Mouse (Mus musculus) urinary bladder, adult 2 months (tissue): Measurements from ENCODE around the gene Snx11. TPM values are rescaled to one million over a fixed set of nuclear protein-coding genes. Genes with fewer than 3 reads are reported as not detected.
"Not testable (repeated sequence)": the region's sequence is repeated elsewhere in the genome, so short reads cannot be mapped to it uniquely, and the experiment has no call there.

Experiments used
- DNase-seq: peaks from one replicate; pipeline ENCODE4 v3.0.0; 2022; ENCODE audit warnings: low spot score
- polyA plus RNA-seq: library from polyadenylated mRNA; depleted of rRNA; stranded (reverse); fragments of >200 nt; gene quantifications from 2 replicates; pipeline ENCODE4 v1.2.3, GENCODE M21; 2012

Gene Snx11
- polyA plus RNA-seq, 1 experiment = 30.0 TPM

DNA sequence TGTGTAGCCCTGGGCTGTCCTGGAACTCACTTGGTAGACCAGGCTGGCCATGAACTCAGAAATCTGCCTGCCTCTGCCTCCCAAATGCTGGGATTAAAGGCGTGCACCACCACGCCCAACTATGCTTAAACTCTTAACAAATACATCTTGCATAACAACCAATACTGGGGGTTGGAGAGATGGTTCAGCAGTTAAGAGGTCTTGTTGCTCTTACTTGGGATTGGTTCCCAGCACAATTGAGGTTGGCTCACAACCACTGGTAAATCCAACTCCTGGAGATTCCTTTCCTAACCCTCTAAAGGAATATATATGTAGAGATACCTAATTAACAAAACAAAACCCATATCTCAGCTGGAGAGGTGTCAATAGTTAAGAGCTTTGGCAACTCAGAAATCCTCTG, 18.7 kb upstream of the Snx11 start:
- DNase-seq = no peak

DNA sequence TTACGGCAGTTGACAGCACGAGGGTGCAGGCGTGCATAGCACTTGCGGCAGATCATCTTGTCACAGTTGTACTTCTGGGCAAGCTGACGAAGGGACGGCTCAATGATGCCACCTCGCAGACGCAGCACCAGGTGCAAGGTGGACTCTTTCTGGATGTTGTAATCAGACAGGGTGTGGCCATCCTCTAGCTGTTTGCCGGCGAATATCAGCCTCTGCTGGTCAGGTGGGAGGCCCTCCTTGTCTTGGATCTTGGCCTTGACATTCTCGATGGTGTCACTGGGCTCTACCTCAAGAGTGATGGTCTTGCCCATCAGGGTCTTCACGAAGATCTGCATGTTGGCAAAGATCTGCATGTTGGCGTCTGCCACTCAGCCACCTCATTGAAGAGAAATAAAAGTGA, 18.1 kb upstream of the Snx11 start:
- DNase-seq = no peak

DNA sequence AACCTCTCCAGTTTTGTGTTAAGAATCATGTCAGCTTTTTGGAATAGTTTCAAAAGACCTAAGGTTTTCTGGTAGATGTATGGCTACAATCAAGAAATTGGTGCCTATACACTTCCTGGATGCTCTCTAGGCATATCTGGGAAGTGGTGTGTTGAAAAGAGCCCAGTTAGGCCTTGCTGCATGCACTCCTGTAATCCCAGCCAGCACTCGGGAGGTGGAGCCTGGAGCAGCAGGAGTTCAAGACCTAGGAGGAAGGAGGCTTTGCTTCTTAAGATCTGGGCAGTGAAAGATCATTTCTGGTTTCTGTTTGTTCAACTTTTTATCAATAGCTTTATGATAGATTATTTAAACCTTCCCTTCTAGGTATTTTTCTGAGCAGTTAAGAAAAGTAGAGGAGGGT, 13.3 kb upstream of the Snx11 start:
- DNase-seq = no peak

DNA sequence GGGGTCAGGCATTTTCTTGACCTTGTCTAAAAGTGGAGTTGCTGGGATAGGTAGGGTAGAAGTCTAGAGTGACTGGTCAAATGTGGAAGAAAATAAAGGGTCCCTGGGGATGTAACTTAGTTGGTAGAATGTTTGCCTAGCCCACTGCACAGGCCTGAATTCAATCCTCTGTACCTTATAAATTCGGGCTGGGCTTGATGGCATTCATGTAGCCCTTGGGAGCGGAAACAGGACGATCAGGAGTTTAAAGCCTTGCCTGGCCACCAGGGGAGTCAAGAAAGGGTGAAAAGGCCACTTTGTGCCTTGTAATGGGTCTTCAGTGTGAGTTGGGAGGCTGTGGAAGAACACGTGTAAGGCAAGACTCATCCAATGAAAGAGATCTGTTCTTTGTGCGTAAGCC, 12.6 kb upstream of the Snx11 start:
- DNase-seq = no peak

DNA sequence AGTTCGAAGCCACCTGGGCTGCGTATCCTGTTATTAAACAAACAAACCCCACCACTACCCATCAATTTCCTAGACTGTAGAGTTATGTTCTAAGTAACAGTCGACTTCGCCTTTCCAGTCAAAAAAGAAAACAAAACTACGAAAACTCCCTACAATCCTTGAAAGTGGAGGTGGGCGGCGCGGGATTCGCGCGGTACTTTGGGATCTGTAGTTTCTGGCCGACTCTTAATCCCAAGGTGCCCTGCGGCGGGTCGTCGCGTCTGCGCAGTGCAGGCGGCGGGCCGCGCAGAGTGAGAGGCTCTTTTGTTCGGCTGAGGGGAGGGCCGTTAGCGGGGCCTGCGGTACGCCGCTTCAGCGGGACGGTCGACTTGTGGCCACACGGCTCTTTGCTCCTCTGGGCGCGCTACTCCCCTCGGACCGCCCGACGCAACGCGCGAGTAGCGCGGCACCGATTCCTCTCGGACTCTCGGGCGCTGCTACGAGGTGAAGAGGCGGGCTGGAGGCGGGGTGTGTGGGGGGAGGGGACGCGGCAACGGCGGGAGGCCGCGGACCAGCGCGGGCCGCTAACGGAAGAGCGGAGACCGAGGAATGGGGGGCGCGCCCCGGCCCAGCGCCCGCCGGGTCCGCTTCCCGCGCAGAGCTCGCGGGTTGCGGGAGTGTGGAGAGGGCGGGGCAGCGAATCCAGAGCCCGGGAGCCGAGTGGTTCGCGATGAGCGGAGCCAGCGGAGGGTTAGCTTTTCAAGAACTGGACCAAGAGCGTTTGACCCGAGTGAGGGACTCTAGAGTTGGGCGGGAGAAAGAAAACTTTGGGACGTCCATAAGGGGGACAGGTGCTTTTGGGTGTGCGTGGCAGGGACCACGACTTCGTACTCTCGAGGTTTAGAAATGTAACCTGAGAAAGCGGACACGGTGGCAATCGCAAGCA, 11.8 kb upstream of the Snx11 start, which contains the start of gene Cbx1:
TSS of gene Cbx1 (plus strand) at position 257 of the 925 bp plus-strand sequence.
- peak; percentile 85 for DNase-seq

DNA sequence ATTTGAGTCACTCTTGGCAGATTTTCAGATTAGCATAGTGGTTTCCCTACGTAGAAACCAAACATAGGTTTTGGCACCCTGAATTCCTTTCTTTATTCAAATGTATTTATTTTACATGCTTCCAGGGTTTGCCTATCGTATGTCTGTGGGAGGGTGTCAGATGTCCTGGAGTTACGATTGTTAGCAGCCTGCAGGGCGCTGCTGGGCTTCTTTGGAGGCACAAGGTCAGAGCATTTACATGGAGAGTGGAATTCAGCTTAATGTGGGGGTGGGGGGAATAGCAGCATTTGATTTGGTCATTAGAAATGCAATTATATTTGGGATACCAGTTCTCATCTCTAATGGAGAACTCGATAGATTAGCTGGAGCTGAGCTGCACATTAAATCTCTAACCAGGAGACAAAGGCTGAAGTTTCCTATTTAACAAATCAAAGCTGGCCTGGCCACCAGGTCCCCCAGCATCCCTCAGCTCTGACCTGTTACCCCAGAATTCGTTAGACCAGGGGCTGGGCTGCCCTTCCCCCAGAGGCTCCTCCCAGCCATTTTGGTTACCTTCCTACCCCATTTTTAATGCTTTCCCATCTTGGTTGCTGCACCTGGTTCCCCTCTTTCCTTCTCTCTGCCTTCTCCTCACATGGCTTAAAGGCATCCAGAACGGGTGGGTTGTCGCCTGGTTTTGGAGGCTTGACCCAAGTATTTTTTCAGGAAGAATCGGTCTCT, 9.5 kb upstream of the Snx11 start:
- DNase-seq = no peak

DNA sequence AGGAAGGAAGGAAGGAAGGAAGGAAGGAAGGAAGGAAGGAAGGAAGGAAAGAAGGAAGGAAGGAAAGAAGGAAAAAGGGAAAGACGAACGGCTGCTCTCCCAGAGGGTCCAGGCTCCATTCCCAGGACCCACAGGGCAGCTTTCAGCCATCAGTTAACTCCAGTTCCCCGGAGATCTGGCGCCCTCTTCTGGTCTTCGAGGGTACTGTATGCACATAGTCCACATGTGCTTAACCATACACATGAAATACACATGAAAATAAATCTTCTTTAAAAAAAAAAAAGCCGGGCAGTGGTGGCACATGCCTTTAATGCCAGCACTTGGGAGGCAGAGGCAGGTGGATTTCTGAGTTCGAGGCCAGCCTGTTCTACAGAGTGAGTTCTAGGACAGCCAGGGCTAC, 7.5 kb upstream of the Snx11 start:
- not testable (repeated sequence) for DNase-seq

DNA sequence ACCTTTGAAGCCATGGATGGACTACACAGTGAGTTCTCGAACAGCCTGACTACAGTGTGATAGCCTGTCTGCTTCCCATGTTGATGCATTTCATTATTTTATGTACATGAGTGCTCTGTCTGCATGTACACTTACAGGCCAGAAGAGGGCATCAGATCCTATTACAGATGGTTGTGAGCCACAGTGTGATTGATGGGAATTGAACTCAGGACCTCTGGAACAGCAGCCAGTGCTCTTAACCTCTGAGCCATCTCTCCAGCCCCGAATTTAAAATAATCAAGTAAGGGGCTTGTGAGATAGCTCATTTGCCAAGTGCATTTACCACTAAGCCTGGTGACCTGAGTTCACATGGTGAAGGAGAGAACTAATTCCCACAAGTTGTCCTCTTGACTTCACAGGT, 4.1 kb upstream of the Snx11 start:
- no peak for DNase-seq

DNA sequence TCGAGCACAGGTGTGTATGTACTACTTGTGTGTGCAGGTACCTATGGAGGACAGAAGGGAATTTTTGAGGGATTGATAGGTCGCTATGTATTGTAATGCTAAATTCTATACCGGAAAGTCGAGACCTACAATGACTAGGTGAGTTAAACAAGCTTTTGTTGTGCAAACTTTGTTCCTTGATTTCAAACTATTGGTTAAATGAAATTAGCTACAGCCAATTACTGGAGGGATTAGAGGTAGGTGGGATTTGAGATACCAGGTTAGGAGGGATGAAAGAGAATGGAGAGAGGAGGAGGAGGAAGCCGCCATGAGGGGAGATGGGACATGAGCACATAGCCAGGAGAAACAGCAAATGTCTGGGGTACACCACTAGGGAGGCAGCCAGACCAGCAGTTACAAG, 2.9 kb upstream of the Snx11 start:
- no peak for DNase-seq

DNA sequence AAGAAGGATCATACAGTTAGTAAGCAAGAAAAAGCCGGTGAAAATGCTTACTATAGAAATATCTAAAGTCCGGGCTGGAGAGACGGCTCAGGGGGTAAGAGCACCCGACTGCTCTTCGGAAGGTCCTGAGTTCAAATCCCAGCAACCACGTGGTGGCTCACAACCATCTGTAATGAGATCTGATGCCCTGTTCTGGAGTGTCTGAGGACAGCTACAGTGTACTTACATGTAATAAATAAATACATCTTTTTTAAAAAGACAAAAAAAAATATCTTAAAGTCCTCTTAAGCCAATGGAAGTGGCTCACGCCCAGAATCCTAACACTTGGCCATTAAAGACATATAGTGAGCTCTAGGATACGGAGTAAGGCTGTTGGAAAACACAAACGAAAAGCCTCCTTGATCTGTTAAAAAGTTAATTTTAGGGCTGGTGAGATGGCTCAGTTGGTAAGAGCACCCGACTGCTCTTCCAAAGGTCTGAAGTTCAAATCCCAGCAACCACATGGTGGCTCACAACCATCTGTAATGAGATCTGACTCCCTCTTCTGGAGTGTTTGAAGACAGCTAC, 785 bp upstream of the Snx11 start:
- DNase-seq = not testable (repeated sequence)

DNA sequence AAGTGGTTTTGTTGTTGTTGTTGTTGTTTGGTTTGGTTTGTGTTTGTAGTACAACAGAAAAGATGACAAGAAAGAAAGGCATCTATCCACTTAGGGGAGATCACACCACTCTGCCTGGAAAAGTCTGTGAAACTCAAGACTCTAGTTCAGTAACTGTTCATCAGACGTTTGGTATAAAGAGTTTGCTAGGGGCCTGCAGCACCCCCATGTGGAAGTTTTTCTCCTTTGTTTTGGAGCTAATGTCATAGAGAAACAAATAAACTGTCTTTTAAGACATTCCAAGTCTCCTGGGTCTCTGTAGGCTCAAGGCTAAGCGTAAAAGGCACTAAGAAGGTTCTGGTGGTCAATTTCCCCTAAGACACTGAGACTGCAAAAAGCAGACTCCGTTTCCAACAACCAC, 1.3 kb downstream of the Snx11 start:
- DNase-seq = no peak

DNA sequence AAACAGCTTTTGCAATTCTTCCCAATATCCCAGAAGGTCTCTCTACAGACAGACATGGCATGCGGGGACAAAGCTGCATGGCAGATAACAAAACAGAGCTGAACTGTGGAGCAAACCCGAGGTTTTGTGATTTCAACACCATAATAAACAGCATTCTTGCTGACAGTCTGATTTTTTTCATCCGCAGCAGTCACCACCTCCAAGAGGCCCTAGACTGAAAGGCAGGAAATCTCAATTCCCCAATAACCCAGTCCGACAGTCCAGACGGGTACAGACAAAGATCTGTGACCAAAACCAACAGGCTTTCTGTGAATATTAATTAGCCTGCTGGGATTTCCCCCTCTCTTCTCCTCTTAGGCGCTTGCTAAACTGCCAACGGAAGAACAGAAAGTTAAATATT, 1.7 kb downstream of the Snx11 start:
- no peak for DNase-seq

DNA sequence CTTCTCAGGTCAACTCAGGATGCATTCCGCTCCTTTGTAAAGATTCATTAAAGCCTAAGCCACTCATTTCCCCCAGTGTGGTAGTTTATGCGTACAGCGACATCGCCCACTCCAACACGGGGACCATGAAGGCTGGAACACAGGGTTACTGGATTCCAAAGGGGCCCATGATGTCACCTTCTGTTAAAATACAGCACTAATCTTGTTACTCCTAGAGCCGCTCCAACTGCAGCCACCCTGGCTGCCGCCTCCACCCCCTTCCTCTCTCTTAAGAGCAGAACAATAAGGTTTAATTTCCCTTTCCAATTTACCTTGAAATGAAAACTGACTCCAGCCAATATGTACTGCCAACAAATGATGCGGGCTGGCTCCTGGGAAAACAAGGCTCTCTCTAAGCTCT, 2.3 kb downstream of the Snx11 start:
- DNase-seq = no peak

DNA sequence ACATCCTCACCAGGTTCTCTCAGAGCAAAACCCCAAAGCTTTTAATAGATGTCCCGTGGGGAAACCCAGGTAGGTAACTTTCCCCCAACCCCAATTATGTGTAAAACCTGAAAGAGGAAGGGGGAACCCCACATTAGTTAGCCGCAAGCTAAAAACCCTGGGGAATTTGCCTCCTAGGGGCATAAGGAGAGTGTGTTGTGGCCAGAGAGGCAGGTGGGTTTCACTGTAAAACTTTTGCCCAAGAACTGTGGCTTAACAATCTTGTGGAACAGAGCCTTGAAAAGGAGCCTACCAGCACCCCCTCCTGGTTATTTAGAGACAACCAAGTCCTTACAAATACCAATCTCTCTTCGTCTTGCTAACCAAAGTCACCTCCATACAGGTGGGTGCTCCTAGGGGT, 2.8 kb downstream of the Snx11 start:
- DNase-seq = no peak

DNA sequence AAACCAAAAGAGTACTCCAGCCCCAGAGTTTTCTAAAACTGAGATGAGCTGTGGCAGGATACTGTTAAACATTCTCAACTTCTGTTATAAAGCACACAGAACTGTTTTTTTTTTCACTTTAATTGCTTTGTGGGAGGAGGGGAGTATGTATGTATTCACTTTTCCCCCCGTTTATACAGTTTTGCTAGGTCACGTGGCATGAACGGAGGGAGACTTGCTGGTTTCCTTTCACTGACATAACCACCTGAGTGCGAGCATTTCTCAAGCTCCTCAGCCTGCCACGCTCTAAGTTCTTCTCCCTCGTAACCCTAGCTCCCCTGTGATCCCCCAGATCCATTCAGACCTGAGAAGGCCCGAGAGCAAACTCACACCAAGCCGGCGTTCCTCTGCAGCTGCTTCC, 4.9 kb downstream of the Snx11 start:
- no peak for DNase-seq

DNA sequence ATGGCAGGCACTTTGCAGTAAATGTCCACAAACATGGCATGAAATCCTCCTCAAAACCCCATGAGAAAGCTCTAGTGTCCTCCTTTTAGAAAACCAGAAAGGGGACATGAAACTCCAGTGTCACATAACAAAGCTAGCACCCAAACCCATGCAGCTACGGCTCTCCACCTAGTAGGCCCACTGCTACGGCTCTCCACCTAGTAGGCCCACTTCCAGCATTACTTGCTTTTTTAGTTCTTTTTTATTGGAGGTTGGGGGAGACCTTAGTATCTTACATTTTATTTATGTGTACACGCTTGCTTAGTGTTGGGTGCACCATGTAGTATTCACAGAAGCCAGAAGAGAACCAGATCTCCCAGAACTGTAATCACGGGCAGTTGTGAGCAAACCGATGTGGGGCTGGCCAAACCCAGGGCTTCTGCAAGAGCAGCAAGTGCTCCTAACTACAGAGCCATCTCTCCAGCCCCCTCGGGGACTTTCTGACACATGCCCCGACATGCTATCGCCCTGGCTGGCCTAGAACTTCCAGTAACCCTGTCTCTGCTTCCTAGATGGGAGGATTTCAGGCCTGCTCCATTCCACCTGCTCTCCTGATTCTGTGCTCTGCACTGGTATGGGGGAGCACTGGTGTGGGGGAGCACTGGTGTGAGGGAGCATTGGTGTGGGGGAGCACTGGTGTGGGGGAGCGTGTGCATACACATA, 5.9 kb downstream of the Snx11 start:
- no peak for DNase-seq

DNA sequence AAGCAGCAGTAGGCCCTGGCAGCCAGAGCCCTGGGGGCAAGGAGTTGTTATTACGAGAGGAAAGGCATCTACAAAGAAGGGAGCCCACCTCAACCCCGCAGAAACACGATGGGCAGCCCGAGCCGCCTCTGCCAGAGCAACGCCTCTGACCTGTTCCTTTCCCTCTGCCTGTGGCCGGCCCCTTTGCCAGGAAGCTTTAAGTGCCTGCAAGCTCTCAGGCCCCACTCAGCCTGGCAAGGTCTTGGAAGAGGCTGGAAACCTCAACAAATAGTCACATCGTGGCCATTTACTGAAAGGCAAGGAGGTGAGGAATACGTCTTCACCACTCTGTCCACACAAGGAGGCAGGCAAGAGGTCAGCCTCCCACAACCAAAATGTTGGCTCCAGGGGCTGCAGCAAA, 9.1 kb downstream of the Snx11 start:
- DNase-seq = no peak

DNA sequence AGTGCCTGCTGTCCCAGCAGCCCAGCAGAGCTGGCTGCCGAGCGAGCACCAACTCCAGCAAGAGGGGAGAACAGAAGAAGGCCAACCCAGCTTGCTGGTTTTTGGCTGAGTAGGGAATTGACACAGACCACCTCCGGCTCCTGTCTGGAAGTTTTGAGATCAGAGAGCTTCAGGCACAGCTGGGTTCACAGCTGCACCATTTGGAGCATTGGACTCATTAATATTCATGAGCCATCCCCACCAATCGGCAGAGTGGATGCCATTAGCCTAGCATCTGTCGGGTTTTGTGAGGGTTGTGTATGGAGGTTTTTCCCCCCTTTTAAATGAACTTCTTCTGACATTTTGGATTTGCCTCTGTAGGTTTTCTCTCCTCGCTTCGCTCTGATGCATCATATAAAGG, 10.3 kb downstream of the Snx11 start:
- no peak for DNase-seq

DNA sequence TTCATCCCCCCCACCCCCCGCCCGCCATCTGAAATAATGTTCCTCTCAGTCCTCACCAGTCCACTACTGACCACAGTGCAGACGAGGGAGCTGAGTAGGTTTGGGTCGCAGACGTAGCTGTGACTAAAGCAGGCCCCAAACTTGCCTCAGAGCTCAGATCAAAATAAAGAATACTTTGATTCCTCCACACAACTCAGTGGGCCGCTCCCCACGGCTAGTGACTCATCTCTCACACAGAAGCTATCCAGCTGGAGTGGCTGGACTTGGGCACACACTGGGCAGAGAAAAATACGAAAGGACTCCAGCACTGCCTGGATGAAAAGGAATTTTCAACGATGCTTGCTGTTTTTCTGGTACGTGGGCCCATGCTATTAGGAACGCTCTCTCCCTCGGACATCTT, 10.8 kb downstream of the Snx11 start:
- DNase-seq = no peak

DNA sequence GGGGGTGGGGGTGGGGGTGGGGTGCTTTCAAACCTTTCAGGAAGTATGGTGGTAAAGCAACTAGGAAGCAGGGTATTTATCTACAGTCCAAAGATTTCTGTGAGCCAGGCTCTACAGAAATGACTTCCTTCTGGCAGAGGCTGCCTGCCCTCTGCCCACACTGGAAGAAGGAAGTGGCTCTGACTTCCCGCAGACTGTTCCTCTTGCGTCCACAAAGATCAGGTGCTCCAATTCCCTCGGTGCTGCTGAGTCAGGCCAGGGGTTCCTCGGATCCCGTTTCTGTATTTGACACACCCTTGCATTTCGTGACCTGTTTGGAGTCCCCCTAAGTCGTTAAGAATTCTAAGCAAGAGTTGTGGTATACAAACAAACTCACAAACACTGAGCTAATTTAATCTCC, 11.7 kb downstream of the Snx11 start:
- no peak for DNase-seq

DNA sequence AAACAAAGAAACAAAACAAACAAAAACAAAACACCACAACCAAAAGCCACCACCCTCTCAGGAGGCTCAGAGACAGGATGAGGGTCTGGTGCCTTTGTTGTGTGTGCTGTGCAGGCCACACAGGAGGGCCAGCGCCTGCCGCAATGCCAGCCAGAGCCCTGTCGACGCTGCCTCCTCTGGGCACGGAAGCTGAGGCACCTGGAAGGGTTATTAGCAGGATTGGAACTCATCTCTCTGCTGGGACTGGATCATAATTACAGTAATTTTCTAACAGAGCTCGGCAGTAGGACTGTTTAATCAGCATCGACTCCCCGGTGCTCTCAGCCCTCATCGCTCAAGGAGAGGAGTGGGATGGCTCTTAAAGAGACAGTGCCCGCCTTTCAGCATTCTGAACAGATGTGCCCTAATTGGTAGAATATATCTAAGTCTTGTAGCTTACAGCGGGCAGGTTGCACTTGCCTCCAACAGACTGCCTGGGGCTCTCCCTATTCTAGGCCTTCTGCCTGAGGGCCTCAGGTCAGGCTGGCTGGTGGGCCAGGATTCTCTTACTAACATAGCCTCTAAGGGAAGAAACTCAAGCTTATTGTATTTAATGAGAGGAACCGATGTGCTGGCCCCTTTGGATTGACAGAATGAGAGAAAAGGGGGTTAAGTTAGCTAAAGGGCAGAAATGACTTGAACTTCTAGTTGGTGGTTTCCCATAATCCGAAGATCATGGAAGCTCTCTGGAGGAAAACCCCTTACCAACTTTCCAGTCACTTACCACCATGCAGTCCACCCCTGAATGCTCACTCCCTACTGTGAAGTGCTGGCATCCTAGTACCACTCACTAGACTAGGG, 12.6 kb downstream of the Snx11 start:
- no peak for DNase-seq
